Mouse (Mus musculus) midbrain, embryonic 12.5 days (tissue): ENCODE data around the gene Ggcx. TPM values are rescaled to one million over a fixed set of nuclear protein-coding genes. Genes with fewer than 3 reads are reported as not detected.

Experiments used
- ATAC-seq: fragments of 200-750 bp; cut with Nextera tagmentation; 2 replicates; pipeline ENCODE4 v1.8.0; 2017; ENCODE audit warnings: low read depth, moderate TSS enrichment, moderate library complexity; ENCODE audit not compliant: low FRiP score
- H3K27ac ChIP-seq: fragments of 300-500 bp; sonication (generic); replicated peaks from 2 replicates; pipeline ENCODE4 v1.5.1; 2016; ENCODE audit warnings: mild to moderate bottlenecking
- H3K27me3 ChIP-seq: fragments of 300-500 bp; sonication (generic); 2 replicates; pipeline ENCODE4 v1.6.1; 2016; ENCODE audit warnings: mild to moderate bottlenecking
- H3K36me3 ChIP-seq: fragments of 300-500 bp; sonication (generic); 2 replicates; pipeline ENCODE4 v1.6.1; 2016
- H3K4me1 ChIP-seq: fragments of 300-500 bp; sonication (generic); 2 replicates; pipeline ENCODE4 v1.6.1; 2016
- H3K4me2 ChIP-seq: fragments of 300-500 bp; sonication (generic); replicated peaks from 2 replicates; pipeline ENCODE4 v1.6.1; 2016; ENCODE audit warnings: mild to moderate bottlenecking, moderate library complexity
- H3K4me3 ChIP-seq: fragments of 300-500 bp; sonication (generic); 2 replicates; pipeline ENCODE4 v1.5.1; 2016; ENCODE audit warnings: mild to moderate bottlenecking
- H3K9ac ChIP-seq: fragments of 300-500 bp; sonication (generic); replicated peaks from 2 replicates; pipeline ENCODE4 v1.6.1; 2016; ENCODE audit warnings: mild to moderate bottlenecking, moderate library complexity
- H3K9me3 ChIP-seq: fragments of 300-500 bp; sonication (generic); 2 replicates; pipeline ENCODE4 v1.6.1; 2016; ENCODE audit warnings: mild to moderate bottlenecking
- WGBS: fragments of 180-500 bp; shearing (Covaris S2); methylation state at CpG from one replicate; pipeline ENCODE4 v1.1.7; 2016; 5-methylcytosine and 5-hydroxymethylcytosine counted together
- polyA plus RNA-seq: library from polyadenylated mRNA; unstranded; fragments of >200 nt; fragmentation: Nextera tagmentation; extraction: Ambion mirVana; gene quantifications from 2 replicates; pipeline ENCODE4 v1.2.1, GENCODE M21; 2016

The Ggcx gene
- polyA plus RNA-seq, 1 experiment from 2014 or later: 20.6 TPM

- H3K27ac ChIP-seq: no peak overlapping the region
- H3K36me3 ChIP-seq: no peaks in the 10 kb centered on the region
- no peaks in the 10 kb centered on the region for H3K9me3 ChIP-seq
- 87% methylated on average over 6 of the region's 6 CpGs for WGBS
- no peak overlapping the region; the same call in 1 of the 2 replicates for H3K4me2 ChIP-seq
- ATAC-seq: no peak
- H3K4me1 ChIP-seq: peaks cover 15% of the 10 kb centered on the region
- no peak overlapping the region for H3K9ac ChIP-seq
- no peak overlapping the region for H3K4me3 ChIP-seq
- peaks cover 27% of the 10 kb centered on the region for H3K27me3 ChIP-seq
Observed at GRCm38 (mm10) chr6:72388791-72389329, 25.2 kb upstream of the Ggcx start.

- Histone ChIP-seq H3K27ac (no peak overlapping the region), H3K9ac (peak overlapping the region; percentile 56; the same call in 1 of the 2 replicates), H3K4me1 (peaks cover 15% of the 10 kb centered on the region), H3K9me3 (no peaks in the 10 kb centered on the region), H3K4me3 (peak overlapping the region; percentile 41), H3K27me3 (peaks cover 27% of the 10 kb centered on the region), H3K36me3 (no peaks in the 10 kb centered on the region), H3K4me2 (peak overlapping the region; percentile 62)
- peak; percentile 34; the same call in 1 of the 2 replicates for ATAC-seq
- WGBS: 31% methylated on average over 13 of the region's 13 CpGs
Observed at GRCm38 (mm10) chr6:72389471-72389940, 24.6 kb upstream of the Ggcx start.

- H3K4me3 ChIP-seq: peak within 1 kb of the TSS; percentile 41
- peaks cover 27% of the 10 kb centered on the region for H3K27me3 ChIP-seq
- no peaks in the 10 kb centered on the region for H3K9me3 ChIP-seq
- peaks cover 15% of the 10 kb centered on the region for H3K4me1 ChIP-seq
- ATAC-seq: peak; percentile 49; the same call in 1 of the 2 replicates
- 1% methylated on average over 33 of the region's 33 CpGs for WGBS
- H3K27ac ChIP-seq: no peak within 1 kb of the TSS
- H3K9ac ChIP-seq: peak within 1 kb of the TSS; percentile 56
- H3K4me2 ChIP-seq: peak within 1 kb of the TSS; percentile 62
- no peaks in the 10 kb centered on the region for H3K36me3 ChIP-seq
Observed at GRCm38 (mm10) chr6:72389941-72390771, 24.0 kb upstream of the Ggcx start, which contains the start of gene Vamp8. Vamp8 (minus strand) TSS chr6:72390703.

GRCm38 (mm10) chr6:72390795-72391521, 23.1 kb upstream of the Ggcx start:
- Histone ChIP-seq H3K4me1 (peaks cover 15% of the 10 kb centered on the region), H3K27me3 (peaks cover 27% of the 10 kb centered on the region), H3K4me3 (no peak overlapping the region; the same call in 1 of the 2 replicates), H3K27ac (no peak overlapping the region), H3K4me2 (peak overlapping the region; percentile 62), H3K36me3 (no peaks in the 10 kb centered on the region), H3K9ac (no peak overlapping the region), H3K9me3 (no peaks in the 10 kb centered on the region)
- WGBS: 10% methylated on average over 12 of the region's 12 CpGs
- ATAC-seq: peak; percentile 30; the same call in 1 of the 2 replicates

GRCm38 (mm10) chr6:72392341-72392740, 21.8 kb upstream of the Ggcx start:
- Histone ChIP-seq H3K4me2 (no peak overlapping the region), H3K4me1 (peaks cover 15% of the 10 kb centered on the region), H3K27ac (no peak overlapping the region), H3K9me3 (no peaks in the 10 kb centered on the region), H3K27me3 (peaks cover 27% of the 10 kb centered on the region), H3K4me3 (no peak overlapping the region), H3K36me3 (no peaks in the 10 kb centered on the region), H3K9ac (no peak overlapping the region)
- 84% methylated on average over 5 of the region's 5 CpGs for WGBS
- ATAC-seq: no peak

- no peaks in the 10 kb centered on the region for H3K36me3 ChIP-seq
- no peak for ATAC-seq
- no peak overlapping the region for H3K27ac ChIP-seq
- WGBS: 85% methylated on average over 10 of the region's 10 CpGs
- H3K9ac ChIP-seq: no peak overlapping the region
- no peaks in the 10 kb centered on the region for H3K4me1 ChIP-seq
- H3K4me2 ChIP-seq: no peak overlapping the region
- no peaks in the 10 kb centered on the region for H3K27me3 ChIP-seq
- no peak overlapping the region for H3K4me3 ChIP-seq
- H3K9me3 ChIP-seq: no peaks in the 10 kb centered on the region
Observed at GRCm38 (mm10) chr6:72396837-72397251, 17.3 kb upstream of the Ggcx start.

- ATAC-seq: no peak
- Histone ChIP-seq H3K27ac (no peak overlapping the region), H3K9me3 (no peaks in the 10 kb centered on the region), H3K9ac (no peak overlapping the region), H3K4me1 (no peaks in the 10 kb centered on the region), H3K27me3 (no peaks in the 10 kb centered on the region), H3K4me3 (no peak overlapping the region), H3K4me2 (no peak overlapping the region), H3K36me3 (no peaks in the 10 kb centered on the region)
- 48% methylated on average over 2 of the region's 2 CpGs for WGBS
Observed at GRCm38 (mm10) chr6:72399967-72400366, 14.1 kb upstream of the Ggcx start.

GRCm38 (mm10) chr6:72401875-72402274, 12.2 kb upstream of the Ggcx start:
- no peak overlapping the region for H3K27ac ChIP-seq
- no peak for ATAC-seq
- H3K4me1 ChIP-seq: no peaks in the 10 kb centered on the region
- no peak overlapping the region for H3K4me3 ChIP-seq
- H3K9me3 ChIP-seq: no peaks in the 10 kb centered on the region
- WGBS: 26% methylated on average over 7 of the region's 7 CpGs
- H3K4me2 ChIP-seq: no peak overlapping the region
- H3K9ac ChIP-seq: no peak overlapping the region
- H3K27me3 ChIP-seq: no peaks in the 10 kb centered on the region
- H3K36me3 ChIP-seq: no peaks in the 10 kb centered on the region

- no peak overlapping the region for H3K27ac ChIP-seq
- H3K36me3 ChIP-seq: no peaks in the 10 kb centered on the region
- no peak for ATAC-seq
- H3K9ac ChIP-seq: no peak overlapping the region
- no peaks in the 10 kb centered on the region for H3K9me3 ChIP-seq
- 87% methylated on average over 7 of the region's 7 CpGs for WGBS
- H3K4me3 ChIP-seq: no peak overlapping the region
- no peaks in the 10 kb centered on the region for H3K4me1 ChIP-seq
- H3K4me2 ChIP-seq: no peak overlapping the region
- H3K27me3 ChIP-seq: no peaks in the 10 kb centered on the region
Observed at GRCm38 (mm10) chr6:72405356-72405755, 8.8 kb upstream of the Ggcx start.

GRCm38 (mm10) chr6:72407119-72407518, 7.0 kb upstream of the Ggcx start:
- ATAC-seq: no peak
- Histone ChIP-seq H3K4me1 (no peaks in the 10 kb centered on the region), H3K9me3 (no peaks in the 10 kb centered on the region), H3K27ac (no peak overlapping the region), H3K27me3 (no peaks in the 10 kb centered on the region), H3K36me3 (no peaks in the 10 kb centered on the region), H3K9ac (no peak overlapping the region), H3K4me3 (no peak overlapping the region), H3K4me2 (no peak overlapping the region)
- WGBS: 0% methylated on average over 5 of the region's 5 CpGs

GRCm38 (mm10) chr6:72409567-72409966, 4.5 kb upstream of the Ggcx start:
- 27% methylated on average over 3 of the region's 3 CpGs for WGBS
- Histone ChIP-seq H3K4me2 (no peak overlapping the region), H3K9me3 (no peaks in the 10 kb centered on the region), H3K4me1 (peaks cover 1% of the 10 kb centered on the region; the same call in 1 of the 2 replicates), H3K36me3 (no peaks in the 10 kb centered on the region), H3K4me3 (no peak overlapping the region), H3K27me3 (no peaks in the 10 kb centered on the region), H3K9ac (no peak overlapping the region), H3K27ac (no peak overlapping the region)
- no peak for ATAC-seq

GRCm38 (mm10) chr6:72410003-72410402, 4.1 kb upstream of the Ggcx start:
- H3K9ac ChIP-seq: no peak overlapping the region
- WGBS: 17% methylated on average over 1 of the region's 1 CpGs
- peaks cover 6% of the 10 kb centered on the region for H3K4me1 ChIP-seq

More at GRCm38 (mm10) chr6:72410003-72410402, 4.1 kb upstream of the Ggcx start:
- Histone ChIP-seq H3K4me2 (no peak overlapping the region), H3K9me3 (no peaks in the 10 kb centered on the region), H3K27ac (no peak overlapping the region), H3K36me3 (no peaks in the 10 kb centered on the region), H3K27me3 (no peaks in the 10 kb centered on the region), H3K4me3 (no peak overlapping the region)
- no peak for ATAC-seq
